Mouse (Mus musculus) intestine, embryonic 15.5 days (tissue): ENCODE data around the gene Zbtb24. TPM values are rescaled to one million over a fixed set of nuclear protein-coding genes. Genes with fewer than 3 reads are reported as not detected.

Experiments used
- ATAC-seq: fragments of 200-750 bp; cut with Nextera tagmentation; 2 replicates; pipeline ENCODE4 v1.8.0; 2017; ENCODE audit warnings: moderate TSS enrichment, moderate library complexity
- H3K27ac ChIP-seq: fragments of 300-500 bp; sonication (generic); 2 replicates; pipeline ENCODE4 v1.5.1; 2015; ENCODE audit warnings: mild to moderate bottlenecking, inconsistent platforms
- H3K27me3 ChIP-seq: fragments of 300-500 bp; sonication (generic); replicated peaks from 2 replicates; pipeline ENCODE4 v1.6.1; 2015; ENCODE audit warnings: inconsistent platforms
- H3K36me3 ChIP-seq: fragments of 300-500 bp; sonication (generic); 2 replicates; pipeline ENCODE4 v1.6.1; 2015; ENCODE audit warnings: inconsistent platforms
- H3K4me1 ChIP-seq: fragments of 300-500 bp; sonication (generic); replicated peaks from 2 replicates; pipeline ENCODE4 v1.6.1; 2015; ENCODE audit warnings: inconsistent platforms
- H3K4me2 ChIP-seq: fragments of 300-500 bp; sonication (generic); replicated peaks from 2 replicates; pipeline ENCODE4 v1.6.1; 2015; ENCODE audit warnings: mild to moderate bottlenecking, inconsistent platforms
- H3K4me3 ChIP-seq: fragments of 300-500 bp; sonication (generic); replicated peaks from 2 replicates; pipeline ENCODE4 v1.5.1; 2015; ENCODE audit warnings: inconsistent platforms
- H3K9ac ChIP-seq: fragments of 300-500 bp; sonication (generic); 2 replicates; pipeline ENCODE4 v1.6.1; 2015; ENCODE audit warnings: inconsistent platforms
- H3K9me3 ChIP-seq: fragments of 300-500 bp; sonication (generic); 2 replicates; pipeline ENCODE4 v1.6.1; 2016; ENCODE audit warnings: inconsistent platforms
- WGBS: fragments of 180-500 bp; shearing (Covaris S2); methylation state at CpG from one replicate; pipeline ENCODE4 v1.1.7; 2015; 5-methylcytosine and 5-hydroxymethylcytosine counted together
- polyA plus RNA-seq: library from polyadenylated mRNA; unstranded; fragments of >200 nt; fragmentation: Nextera tagmentation; extraction: Ambion mirVana; gene quantifications from 2 replicates; pipeline ENCODE4 v1.2.1, GENCODE M21; 2015

The Zbtb24 gene
- polyA plus RNA-seq, 1 experiment from 2014 or later: 14.3 TPM

- H3K27me3 ChIP-seq: no peaks in the 10 kb centered on the region
- H3K4me2 ChIP-seq: no peak overlapping the region
- no peak overlapping the region for H3K4me3 ChIP-seq
- H3K36me3 ChIP-seq: no peaks in the 10 kb centered on the region
- no peak overlapping the region for H3K27ac ChIP-seq
- H3K9ac ChIP-seq: no peak overlapping the region
- no peaks in the 10 kb centered on the region for H3K9me3 ChIP-seq
- H3K4me1 ChIP-seq: no peaks in the 10 kb centered on the region
- WGBS: 19% methylated on average over 3 of the region's 3 CpGs
- ATAC-seq: no peak
Observed at GRCm38 (mm10) chr10:41435141-41435540, 15.0 kb upstream of the Zbtb24 start.

- Histone ChIP-seq H3K27me3 (no peaks in the 10 kb centered on the region), H3K4me2 (no peak overlapping the region), H3K36me3 (no peaks in the 10 kb centered on the region), H3K9ac (no peak overlapping the region), H3K27ac (no peak overlapping the region), H3K9me3 (no peaks in the 10 kb centered on the region), H3K4me3 (no peak overlapping the region), H3K4me1 (peaks cover 11% of the 10 kb centered on the region)
- ATAC-seq: no peak
- 79% methylated on average over 1 of the region's 1 CpGs for WGBS
Observed at GRCm38 (mm10) chr10:41448216-41448615, 2.0 kb upstream of the Zbtb24 start.

- peak overlapping the region; percentile 83 for H3K4me3 ChIP-seq
- 17% methylated on average over 14 of the region's 14 CpGs for whole genome bisulfite sequencing
- peak overlapping the region; percentile 36 for H3K9ac ChIP-seq
- H3K9me3 ChIP-seq: no peaks in the 10 kb centered on the region
- peak; percentile 66 for ATAC-seq
- H3K27ac ChIP-seq: peak overlapping the region; percentile 66; the same call in 1 of the 2 replicates
- H3K4me1 ChIP-seq: peaks cover 11% of the 10 kb centered on the region
- no peaks in the 10 kb centered on the region for H3K36me3 ChIP-seq
- H3K27me3 ChIP-seq: no peaks in the 10 kb centered on the region
- H3K4me2 ChIP-seq: peak overlapping the region; percentile 57
Observed at GRCm38 (mm10) chr10:41449684-41450083, 499 bp upstream of the Zbtb24 start.

- H3K36me3 ChIP-seq: no peaks in the 10 kb centered on the region
- peak; percentile 32 for ATAC-seq
- no peak overlapping the region for H3K27ac ChIP-seq
- WGBS: 45% methylated on average over 18 of the region's 18 CpGs
- H3K4me2 ChIP-seq: peak overlapping the region; percentile 57
- H3K9me3 ChIP-seq: no peaks in the 10 kb centered on the region
- peak overlapping the region; percentile 85 for H3K9ac ChIP-seq
- H3K4me1 ChIP-seq: peaks cover 11% of the 10 kb centered on the region
- H3K27me3 ChIP-seq: no peaks in the 10 kb centered on the region
- peak overlapping the region; percentile 83 for H3K4me3 ChIP-seq
Observed at GRCm38 (mm10) chr10:41450780-41451522, 768 bp downstream of the Zbtb24 start.

- 86% methylated on average over 9 of the region's 9 CpGs for WGBS
- Histone ChIP-seq H3K27ac (no peak overlapping the region), H3K36me3 (0 out of 2 replicates have a peak, but pooled peaks cover 3% of the 10 kb centered on the region), H3K9me3 (no peaks in the 10 kb centered on the region), H3K4me2 (peak overlapping the region; percentile 57), H3K4me1 (peaks cover 11% of the 10 kb centered on the region), H3K4me3 (no peak overlapping the region), H3K27me3 (no peaks in the 10 kb centered on the region), H3K9ac (no peak overlapping the region)
- ATAC-seq: no peak
Observed at GRCm38 (mm10) chr10:41451656-41452055, 1.5 kb downstream of the Zbtb24 start.

- Histone ChIP-seq H3K27me3 (no peaks in the 10 kb centered on the region), H3K36me3 (0 out of 2 replicates have a peak, but pooled peaks cover 3% of the 10 kb centered on the region), H3K4me3 (no peak overlapping the region), H3K9ac (no peak overlapping the region), H3K9me3 (no peaks in the 10 kb centered on the region), H3K4me1 (peaks cover 11% of the 10 kb centered on the region), H3K4me2 (no peak overlapping the region), H3K27ac (no peak overlapping the region)
- WGBS: 83% methylated on average over 3 of the region's 3 CpGs
- ATAC-seq: no peak
Observed at GRCm38 (mm10) chr10:41452791-41453190, 2.6 kb downstream of the Zbtb24 start.

- Histone ChIP-seq H3K27ac (no peak overlapping the region), H3K4me2 (no peak overlapping the region), H3K4me3 (no peak overlapping the region), H3K27me3 (no peaks in the 10 kb centered on the region), H3K9ac (no peak overlapping the region), H3K4me1 (no peaks in the 10 kb centered on the region), H3K36me3 (peaks cover 20% of the 10 kb centered on the region), H3K9me3 (no peaks in the 10 kb centered on the region)
- WGBS: 79% methylated on average over 4 of the region's 4 CpGs
- no peak for ATAC-seq
Observed at GRCm38 (mm10) chr10:41459990-41460389, 9.8 kb downstream of the Zbtb24 start.

- Histone ChIP-seq H3K4me3 (no peak overlapping the region), H3K27ac (no peak overlapping the region), H3K27me3 (no peaks in the 10 kb centered on the region), H3K9me3 (no peaks in the 10 kb centered on the region), H3K4me1 (no peaks in the 10 kb centered on the region), H3K36me3 (peaks cover 21% of the 10 kb centered on the region), H3K4me2 (no peak overlapping the region), H3K9ac (no peak overlapping the region)
- no peak for ATAC-seq
- 19% methylated on average over 2 of the region's 2 CpGs for WGBS
Observed at GRCm38 (mm10) chr10:41460501-41460900, 10.3 kb downstream of the Zbtb24 start.

- Histone ChIP-seq H3K27ac (no peak overlapping the region), H3K9ac (no peak overlapping the region), H3K4me2 (no peak overlapping the region), H3K36me3 (peaks cover 19% of the 10 kb centered on the region), H3K4me1 (no peaks in the 10 kb centered on the region), H3K9me3 (no peaks in the 10 kb centered on the region), H3K4me3 (no peak overlapping the region), H3K27me3 (no peaks in the 10 kb centered on the region)
- WGBS: 90% methylated on average over 3 of the region's 3 CpGs
- ATAC-seq: no peak
Observed at GRCm38 (mm10) chr10:41461057-41461722, 11.0 kb downstream of the Zbtb24 start.

- Histone ChIP-seq H3K4me1 (no peaks in the 10 kb centered on the region), H3K4me2 (no peak overlapping the region), H3K27me3 (no peaks in the 10 kb centered on the region), H3K27ac (no peak overlapping the region), H3K9me3 (no peaks in the 10 kb centered on the region), H3K4me3 (no peak overlapping the region), H3K36me3 (peaks cover 18% of the 10 kb centered on the region), H3K9ac (no peak overlapping the region)
- WGBS: 60% methylated on average over 15 of the region's 15 CpGs
- ATAC-seq: no peak
Observed at GRCm38 (mm10) chr10:41464401-41464955, 14.3 kb downstream of the Zbtb24 start.

- ATAC-seq: no peak
- no peaks in the 10 kb centered on the region for H3K27me3 ChIP-seq
- 57% methylated on average over 6 of the region's 6 CpGs for WGBS
Observed at GRCm38 (mm10) chr10:41467325-41467724, 17.1 kb downstream of the Zbtb24 start.

GRCm38 (mm10) chr10:41470693-41471092, 20.5 kb downstream of the Zbtb24 start:
- no peak overlapping the region for H3K9ac ChIP-seq
- no peaks in the 10 kb centered on the region for H3K27me3 ChIP-seq
- H3K9me3 ChIP-seq: no peaks in the 10 kb centered on the region
- no peak overlapping the region for H3K4me3 ChIP-seq
- H3K36me3 ChIP-seq: no peaks in the 10 kb centered on the region
- peak; percentile 35 for ATAC-seq
- no peak overlapping the region for H3K27ac ChIP-seq
- peaks cover 8% of the 10 kb centered on the region for H3K4me1 ChIP-seq
- no peak overlapping the region for H3K4me2 ChIP-seq
- 80% methylated on average over 3 of the region's 3 CpGs for WGBS

More at GRCm38 (mm10) chr10:41467325-41467724, 17.1 kb downstream of the Zbtb24 start:
- Histone ChIP-seq H3K9ac (no peak overlapping the region), H3K4me1 (no peaks in the 10 kb centered on the region), H3K9me3 (no peaks in the 10 kb centered on the region), H3K27ac (no peak overlapping the region), H3K4me3 (no peak overlapping the region), H3K36me3 (peaks cover 10% of the 10 kb centered on the region), H3K4me2 (no peak overlapping the region)
